Mouse (Mus musculus) bone marrow, adult 2 months (tissue): ENCODE measurements around the gene Tmem199. TPM values are rescaled to one million over a fixed set of nuclear protein-coding genes. Genes with fewer than 3 reads are reported as not detected.
A peak's percentile ranks its signal among the peaks of the same experiment; 100 is the strongest.

Experiments used
- H3K27ac ChIP-seq: fragments of 200-500 bp; 2 replicates; pipeline ENCODE4 v1.5.1; 2012; ENCODE audit warnings: low read depth, mild to moderate bottlenecking, control low read depth, inconsistent platforms, low read length; ENCODE audit not compliant: control insufficient read depth, poor library complexity, insufficient read depth
- H3K4me1 ChIP-seq: fragments of 200-500 bp; 2 replicates; pipeline ENCODE4 v1.6.1; 2011; ENCODE audit warnings: low read length; ENCODE audit not compliant: control insufficient read depth, insufficient read depth
- H3K4me3 ChIP-seq: fragments of 200-500 bp; replicated peaks from 2 replicates; pipeline ENCODE3; 2011; ENCODE audit warnings: mild to moderate bottlenecking, low read depth, low read length, control low read depth; ENCODE audit not compliant: control insufficient read depth
- CTCF ChIP-seq: fragments of 200-500 bp; IDR thresholded peaks from 2 replicates; pipeline ENCODE4 v1.5.1; 2011; ENCODE audit warnings: low read length, control low read depth; ENCODE audit not compliant: control insufficient read depth, insufficient read depth
- POLR2A ChIP-seq: fragments of 200-500 bp; IDR thresholded peaks from 2 replicates; pipeline ENCODE4 v1.6.1; 2011; ENCODE audit warnings: low read depth, mild to moderate bottlenecking, control low read depth, low read length, borderline replicate concordance; ENCODE audit not compliant: control insufficient read depth
- WGBS: fragments of 180-500 bp; shearing (Covaris S2); methylation state at CpG from one replicate; pipeline ENCODE4 v1.1.7; 2018; 5-methylcytosine and 5-hydroxymethylcytosine counted together
- polyA plus RNA-seq: library from polyadenylated mRNA; stranded (reverse); fragments of >200 nt; gene quantifications from 2 replicates; pipeline ENCODE4 v1.2.4, GENCODE M21; 2011; ENCODE audit warnings: low replicate concordance; ENCODE audit not compliant: missing spikeins, insufficient read depth, insufficient read length

The Tmem199 gene
- polyA plus RNA-seq, 1 experiment, result 16.5 TPM

DNA sequence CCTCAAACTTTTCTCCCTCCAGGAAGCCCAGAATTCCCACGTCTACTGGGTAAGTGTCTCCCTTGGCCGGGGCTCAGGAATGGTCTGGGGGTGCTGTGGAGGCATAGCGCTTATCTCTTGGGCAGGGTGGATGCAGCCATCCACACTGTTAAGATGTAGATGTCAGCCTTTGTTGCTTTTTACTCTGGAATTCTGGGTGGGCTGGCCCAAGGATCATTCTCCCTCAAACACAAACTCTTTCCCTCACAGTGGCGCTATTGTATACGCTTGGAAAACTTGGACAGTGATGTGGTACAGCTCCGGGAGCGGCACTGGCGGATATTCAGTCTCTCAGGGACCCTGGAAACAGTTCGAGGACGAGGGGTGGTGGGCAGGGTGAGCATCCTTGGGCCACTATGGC lies 7.0 kb upstream of the Tmem199 start:
- TF ChIP-seq POLR2A (no peak), CTCF (no peak)
- Histone ChIP-seq H3K27ac (no peak overlapping the region), H3K4me1 (no peaks in the 10 kb centered on the region), H3K4me3 (no peak overlapping the region)
- 89% methylated on average over 10 of the region's 10 CpGs for WGBS

DNA sequence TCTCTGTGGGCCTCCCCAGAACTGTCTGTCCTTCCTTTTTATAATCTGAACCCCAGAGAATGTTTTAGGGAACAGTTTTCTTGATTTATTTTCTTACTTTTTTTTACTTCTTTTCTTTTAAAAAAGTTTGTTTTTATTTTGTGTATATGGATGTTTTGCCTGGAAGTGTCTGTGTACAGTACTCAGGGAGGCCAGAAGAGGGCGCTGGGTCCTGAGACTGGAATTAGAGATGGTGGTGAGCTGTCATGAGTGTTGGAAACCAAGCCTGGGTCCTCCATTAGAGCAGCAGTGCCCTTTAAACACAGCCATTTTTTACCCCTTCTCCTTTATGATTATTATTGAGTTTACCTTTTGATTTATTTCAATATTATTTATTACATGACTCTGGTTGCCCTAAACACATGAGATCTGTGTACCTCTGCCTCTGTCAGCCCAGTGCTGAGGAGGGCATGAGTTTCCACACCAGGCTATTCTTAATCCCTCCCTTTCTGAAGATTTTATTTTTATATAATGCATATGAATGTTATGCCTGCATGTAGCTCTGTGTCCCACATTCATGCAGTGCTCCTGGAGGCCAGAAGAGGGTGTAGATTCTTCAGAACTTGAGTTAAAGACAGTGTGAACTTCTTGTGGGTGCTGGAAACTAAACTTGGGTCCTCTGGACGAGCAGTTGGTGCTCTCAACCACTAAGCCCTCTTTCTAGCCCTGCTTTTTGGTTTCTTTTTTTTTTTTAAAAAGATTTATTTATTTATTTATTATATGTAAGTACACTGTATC lies 3.8 kb upstream of the Tmem199 start:
- TF ChIP-seq CTCF, result peak; percentile 45; the same call in 1 of the 2 replicates
- no peak for TF ChIP-seq POLR2A
- no peak overlapping the region for H3K27ac ChIP-seq
- 63% methylated on average over 2 of the region's 2 CpGs for WGBS
- no peaks in the 10 kb centered on the region for H3K4me1 ChIP-seq
- no peak overlapping the region for H3K4me3 ChIP-seq

DNA sequence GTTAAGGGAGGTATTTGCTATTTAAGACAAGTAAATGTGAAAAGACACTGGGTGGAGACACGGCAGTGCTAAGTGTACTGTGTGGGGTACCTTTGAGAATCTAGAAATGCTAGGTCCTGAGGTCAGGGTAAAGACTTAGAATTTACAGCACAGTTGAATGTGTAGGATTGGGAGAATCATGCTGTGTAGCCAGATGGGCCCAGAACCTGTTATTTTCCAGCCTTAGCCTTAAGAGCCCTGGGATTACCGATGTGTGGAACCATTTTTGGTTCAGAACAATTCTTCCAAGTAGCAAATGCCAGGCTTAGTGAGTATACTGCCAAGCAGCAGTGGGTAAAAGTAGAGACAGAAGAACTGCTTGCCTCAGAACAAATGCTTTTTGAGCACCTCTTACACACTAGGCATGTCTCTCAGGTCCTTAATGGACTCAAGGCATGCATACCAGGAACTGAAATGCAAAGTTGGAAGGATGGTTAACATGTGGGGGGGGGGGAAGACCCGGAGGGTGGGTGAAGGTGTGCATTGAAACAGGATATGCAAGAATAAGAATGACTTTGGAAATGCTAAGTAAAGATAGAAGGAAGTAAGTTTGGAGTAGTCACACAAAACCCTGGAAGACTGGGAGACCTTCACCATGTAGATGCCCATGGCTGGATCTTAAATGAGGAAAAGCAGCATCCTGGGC lies 1.3 kb upstream of the Tmem199 start:
- no peaks in the 10 kb centered on the region for H3K4me1 ChIP-seq
- no peak overlapping the region for H3K27ac ChIP-seq
- H3K4me3 ChIP-seq, result no peak overlapping the region
- 54% methylated on average over 3 of the region's 3 CpGs for WGBS
- no peak for TF ChIP-seq CTCF
- no peak for TF ChIP-seq POLR2A

DNA sequence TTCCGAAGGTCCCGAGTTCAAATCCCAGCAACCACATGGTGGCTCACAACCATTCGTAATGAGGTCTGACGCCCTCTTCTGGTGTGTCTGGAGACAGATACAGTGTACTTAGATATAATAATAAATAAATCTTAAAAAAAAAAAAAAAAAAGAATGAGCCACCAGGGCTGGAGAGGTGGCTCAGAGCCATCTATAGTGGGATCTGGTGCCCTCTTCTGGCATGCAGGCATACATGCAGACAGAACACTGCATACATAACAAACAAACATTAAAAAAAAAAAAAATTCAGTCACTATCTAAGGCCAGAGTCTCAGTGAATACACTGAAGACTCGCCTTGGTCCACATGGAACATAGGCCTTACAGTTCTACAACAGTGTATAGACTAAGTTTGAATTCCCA lies 2.8 kb downstream of the Tmem199 start:
- whole genome bisulfite sequencing, result 77% methylated on average over 5 of the region's 5 CpGs

DNA sequence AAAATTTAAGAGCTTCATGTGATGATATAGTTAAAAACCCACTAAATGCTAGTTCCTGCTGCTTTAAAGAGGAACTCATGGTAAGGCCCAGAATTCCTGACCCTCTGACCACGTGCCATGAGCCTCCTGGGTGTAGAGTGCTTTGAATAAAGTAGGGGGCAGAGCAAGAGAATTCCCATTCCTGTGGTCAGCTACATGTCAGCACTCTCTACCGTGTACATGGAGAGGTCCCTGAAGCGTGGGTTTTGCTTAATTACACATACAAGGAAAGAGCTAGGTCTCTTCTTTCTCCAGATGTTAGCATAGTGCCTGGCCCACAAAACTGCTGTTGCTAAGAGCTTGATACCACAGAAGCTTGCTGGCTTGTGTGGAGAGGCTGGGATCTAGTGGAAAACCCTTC lies 6.5 kb downstream of the Tmem199 start:
- TF ChIP-seq CTCF, result no peak
- no peak for TF ChIP-seq POLR2A
- H3K27ac ChIP-seq, result no peak overlapping the region
- H3K4me3 ChIP-seq, result no peak overlapping the region
- 67% methylated on average over 3 of the region's 3 CpGs for WGBS
- H3K4me1 ChIP-seq, result no peaks in the 10 kb centered on the region

More for the DNA sequence above, 2.8 kb downstream of the Tmem199 start:
- TF ChIP-seq CTCF (peak; percentile 45; the same call in 1 of the 2 replicates), POLR2A (no peak)
- Histone ChIP-seq H3K4me3 (no peak overlapping the region), H3K27ac (no peak overlapping the region), H3K4me1 (no peaks in the 10 kb centered on the region)

DNA sequence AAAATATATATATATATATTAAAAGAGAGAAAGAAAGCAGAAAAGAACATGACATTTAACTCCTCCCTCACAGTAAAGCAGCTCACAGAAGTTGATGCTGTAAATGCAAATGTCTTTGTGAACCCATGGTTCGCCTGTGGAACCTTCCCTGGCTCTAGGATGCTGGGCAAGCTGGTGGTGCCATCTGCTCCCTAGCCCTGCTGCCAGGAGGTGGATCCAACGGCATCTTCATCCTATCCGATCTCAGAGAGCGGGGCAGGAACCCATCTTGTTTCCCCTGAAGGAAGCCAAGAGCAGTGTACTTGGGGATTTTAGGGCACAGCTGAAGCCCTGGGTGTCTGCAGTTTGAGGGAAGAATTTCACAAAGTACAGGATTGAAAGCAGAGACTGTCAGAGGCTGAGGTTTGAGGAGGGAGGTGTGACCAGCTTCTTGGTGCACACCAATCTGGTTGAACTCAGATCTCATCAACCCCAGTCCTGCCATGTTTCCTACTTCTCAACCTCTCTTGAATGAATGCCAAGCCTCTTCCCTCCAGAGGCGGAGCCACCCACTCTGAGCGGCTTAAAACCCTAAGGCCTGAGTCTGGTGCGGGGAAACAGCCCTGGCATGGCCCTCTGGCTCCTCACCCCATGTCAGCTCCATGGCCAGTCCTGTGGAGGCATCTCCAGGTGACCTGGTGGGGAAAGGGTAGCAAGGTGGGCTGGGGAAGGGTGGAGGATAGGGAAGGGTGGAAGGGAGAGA lies 8.9 kb downstream of the Tmem199 start, which contains the start of gene Sebox:
Gene Sebox, plus strand, starts transcription at position 539 of the 742 bp plus-strand sequence.
- TF ChIP-seq CTCF (no peak), POLR2A (no peak)
- Histone ChIP-seq H3K27ac (no peak within 1 kb of the TSS), H3K4me1 (no peaks in the 10 kb centered on the region), H3K4me3 (no peak within 1 kb of the TSS)
- WGBS, result 59% methylated on average over 7 of the region's 7 CpGs

DNA sequence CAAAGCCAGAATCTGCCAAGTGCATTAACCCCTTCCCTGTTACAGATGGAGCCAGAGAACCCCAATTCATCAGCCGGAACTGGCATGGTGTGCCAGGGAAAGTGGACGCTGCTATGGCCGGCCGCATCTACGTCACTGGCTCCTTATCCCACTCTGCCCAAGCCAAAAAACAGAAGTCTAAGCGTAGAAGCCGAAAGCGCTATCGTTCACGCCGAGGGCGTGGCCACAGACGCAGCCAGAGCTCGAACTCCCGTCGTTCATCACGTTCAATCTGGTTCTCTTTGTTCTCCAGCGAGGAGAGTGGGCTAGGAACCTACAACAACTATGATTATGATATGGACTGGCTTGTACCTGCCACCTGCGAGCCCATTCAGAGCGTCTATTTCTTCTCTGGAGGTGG lies 10.4 kb downstream of the Tmem199 start:
- Histone ChIP-seq H3K4me3 (no peak overlapping the region), H3K27ac (no peak overlapping the region), H3K4me1 (no peaks in the 10 kb centered on the region)
- 77% methylated on average over 20 of the region's 20 CpGs for WGBS
- TF ChIP-seq CTCF (no peak), POLR2A (no peak)

DNA sequence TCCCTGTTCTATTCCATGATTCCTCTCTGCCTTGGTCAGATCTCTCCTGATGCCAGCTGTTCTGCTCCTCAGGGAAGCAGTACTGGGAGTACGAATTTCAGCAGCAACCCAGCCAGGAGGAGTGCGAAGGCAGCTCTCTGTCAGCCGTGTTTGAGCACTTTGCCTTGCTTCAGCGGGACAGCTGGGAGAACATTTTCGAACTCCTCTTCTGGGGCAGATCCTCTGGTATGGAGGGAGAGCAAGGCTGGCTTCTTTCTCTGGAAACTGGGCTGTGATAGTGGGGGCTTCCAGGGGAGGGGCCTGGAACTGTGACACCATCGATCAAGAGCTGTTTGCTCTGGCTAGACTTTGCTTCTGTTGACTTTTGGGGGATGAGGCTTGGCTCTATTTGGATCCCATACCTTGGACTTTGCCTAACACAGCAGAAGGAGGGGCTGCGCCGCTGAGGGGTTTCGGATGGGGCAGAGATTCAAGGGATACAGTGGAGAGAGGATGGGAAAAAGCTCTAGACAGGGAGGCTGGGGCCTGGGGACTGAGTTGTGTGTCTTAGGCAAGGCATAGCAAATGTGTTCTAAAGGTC lies 11.3 kb downstream of the Tmem199 start:
- Histone ChIP-seq H3K27ac (no peak overlapping the region), H3K4me3 (no peak overlapping the region), H3K4me1 (no peaks in the 10 kb centered on the region)
- WGBS, result 74% methylated on average over 9 of the region's 9 CpGs
- TF ChIP-seq CTCF, result no peak
- TF ChIP-seq POLR2A, result no peak
